Mouse (Mus musculus) gastrocnemius, postnatal 4 days (tissue): ENCODE measurements around the gene Sel1l2. TPM values are rescaled to one million over a fixed set of nuclear protein-coding genes. Genes with fewer than 3 reads are reported as not detected.
A peak's percentile ranks its signal among the peaks of the same experiment; 100 is the strongest.

Experiments
- DNase-seq, 2 experiments: peaks; one replicate each; pipeline ENCODE4 v3.0.0; 2021 to 2022; ENCODE audit warnings: low spot score in 2 of 2, mixed read lengths in 2 of 2
- long read RNA-seq, 2 experiments: library from polyadenylated mRNA; stranded (forward); transcript quantifications; one replicate each; pipeline ENCODE4 v2.0.0; 2021
- total RNA-seq, 2 experiments: library from RNA; stranded (reverse); gene quantifications; 2 replicates each; pipeline ENCODE4 v1.2.3; 2021

Gene Sel1l2
- not detected for total RNA-seq
- long read RNA-seq, experiment 1: 0 reads
- long read RNA-seq, experiment 2: 0 reads

DNA sequence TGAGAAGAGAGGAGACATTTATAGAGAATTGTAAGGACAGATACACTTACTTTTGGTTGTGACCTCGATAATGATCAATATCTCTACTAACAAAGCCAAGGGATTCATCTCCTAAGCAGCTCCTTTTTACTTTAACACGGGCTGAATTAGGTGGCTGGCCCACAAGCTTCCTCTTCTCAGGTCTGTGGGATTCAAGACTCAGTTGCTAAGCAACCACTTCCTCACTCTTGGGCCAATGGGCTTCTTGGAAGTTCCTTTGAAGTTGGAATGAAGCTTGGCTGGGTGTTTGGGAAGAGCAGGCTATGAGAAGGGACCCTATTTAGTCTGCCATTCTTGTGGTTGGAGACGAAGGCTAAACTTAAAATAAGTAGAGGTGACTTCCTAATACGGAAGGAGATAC is at the start of gene Sel1l2:
Sel1l2 (minus strand) TSS at position 182 of the 400 bp plus-strand sequence.
- DNase-seq: no peak

GRCm38 (mm10) chr2:140439081-140439480 is 49.6 kb upstream of the Sel1l2 start:
- DNase-seq: no peak

GRCm38 (mm10) chr2:140427283-140427682 is 37.8 kb upstream of the Sel1l2 start:
- DNase-seq: no peak

GRCm38 (mm10) chr2:140425844-140426243 is 36.3 kb upstream of the Sel1l2 start:
- DNase-seq: no peak

DNA sequence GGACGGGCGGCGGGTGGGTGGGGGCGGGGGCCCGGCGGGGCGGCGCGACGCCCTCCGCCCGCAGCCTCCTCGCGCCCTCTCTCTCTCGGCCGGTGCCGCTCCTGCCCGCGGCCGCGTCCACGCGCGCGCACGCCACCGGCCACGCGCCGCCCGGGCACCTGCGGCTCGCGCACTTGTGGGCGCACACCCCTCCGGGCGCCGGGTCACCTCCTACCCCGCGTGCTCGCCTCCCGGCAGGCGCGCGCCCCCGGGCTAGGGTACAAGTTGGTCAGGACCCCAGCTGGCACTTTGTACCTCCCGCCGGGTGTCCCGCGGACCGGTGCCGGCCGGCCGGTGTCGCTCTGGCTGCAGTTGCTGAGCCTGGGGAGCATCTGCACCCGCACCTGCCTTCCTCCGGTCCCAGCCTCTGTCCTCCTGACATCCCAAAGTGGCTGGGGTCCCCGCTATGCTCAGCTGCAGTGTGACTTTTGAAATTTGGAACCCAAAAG is 6.3 kb upstream of the Sel1l2 start:
- DNase-seq: peak; percentile 21 to 32

GRCm38 (mm10) chr2:140395179-140395578 is 5.7 kb upstream of the Sel1l2 start, which contains the start of gene Macrod2:
Macrod2 (plus strand) TSS chr2:140395309.
- DNase-seq: peak; percentile 95 to 97

GRCm38 (mm10) chr2:140364804-140365203 is 24.7 kb downstream of the Sel1l2 start:
- no peak for DNase-seq

DNA sequence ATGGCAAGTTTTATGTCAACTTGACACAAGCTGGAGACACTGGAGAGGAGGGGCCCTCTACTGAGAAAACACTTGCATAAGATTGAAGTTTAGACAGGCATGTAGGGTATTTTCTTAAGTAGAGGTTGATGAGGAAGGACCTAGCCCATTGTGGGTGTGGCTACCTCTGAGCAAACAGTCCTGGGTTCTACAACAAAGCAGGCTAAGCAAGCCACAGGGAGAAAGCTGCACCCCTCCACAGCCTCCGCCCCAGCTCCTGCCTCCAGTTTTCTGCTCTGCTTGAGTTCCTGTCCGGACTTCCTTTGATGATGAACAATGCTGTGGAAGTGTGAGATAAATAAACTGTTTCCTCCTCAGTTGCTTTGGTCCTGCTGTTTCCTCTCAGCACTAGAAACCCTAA is 29.6 kb downstream of the Sel1l2 start:
- DNase-seq: no peak

GRCm38 (mm10) chr2:140342394-140342793 is 47.1 kb downstream of the Sel1l2 start:
- DNase-seq: no peak

GRCm38 (mm10) chr2:140330508-140331306 is 58.8 kb downstream of the Sel1l2 start:
- DNase-seq: no peak

DNA sequence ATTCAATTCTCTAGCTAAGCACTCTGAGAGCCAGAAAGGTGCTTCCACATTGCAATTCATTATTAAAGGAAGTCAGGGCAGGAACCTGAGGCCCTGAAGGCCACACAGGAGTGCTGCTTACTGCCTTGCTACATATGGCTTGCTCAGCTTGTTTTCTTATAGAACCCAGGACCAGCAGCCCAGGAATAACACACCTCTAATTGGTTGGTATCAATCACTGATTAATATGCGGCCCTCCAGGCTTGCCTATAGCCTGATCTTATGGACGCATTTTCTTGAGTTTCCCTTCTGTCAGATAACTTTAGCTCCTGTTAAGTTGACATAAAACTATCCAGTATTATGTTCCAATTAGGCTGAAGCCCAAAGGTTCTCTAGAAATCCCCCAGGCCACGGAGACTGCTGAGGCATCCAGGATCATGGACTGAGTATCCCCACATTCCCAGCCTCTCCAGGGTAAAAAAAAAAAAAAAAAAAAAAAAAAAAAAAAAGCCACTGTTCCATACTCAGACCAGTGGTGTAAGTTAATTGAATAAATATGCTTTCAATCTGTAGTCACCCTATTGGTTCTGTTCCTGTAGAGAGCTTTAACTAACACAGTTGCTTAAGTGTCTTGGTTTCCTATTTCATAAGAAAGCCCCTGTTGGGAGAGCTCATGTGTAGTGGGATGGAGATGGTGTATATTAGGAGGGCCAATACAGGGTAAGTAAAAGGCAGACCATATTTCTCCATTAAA is 86.4 kb downstream of the Sel1l2 start:
- no peak for DNase-seq

DNA sequence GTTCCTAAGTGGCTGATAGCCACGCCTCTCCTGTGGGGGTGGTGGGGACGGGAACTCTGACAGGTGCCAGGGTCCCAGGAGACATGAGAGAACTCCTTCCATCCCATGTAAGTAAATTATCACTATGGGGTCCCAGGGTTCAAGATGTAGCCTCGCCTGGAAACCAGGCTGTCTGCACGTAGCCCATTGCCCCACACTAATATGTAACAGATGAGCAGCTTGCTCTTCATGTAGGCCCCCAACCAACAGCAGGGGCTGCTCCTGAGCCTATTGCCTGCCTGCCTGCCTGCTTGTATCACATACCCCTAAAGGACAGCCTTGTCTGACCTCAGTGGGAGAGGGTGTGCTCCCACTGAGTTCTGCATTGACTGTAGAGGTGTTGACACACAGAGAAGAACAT is 92.4 kb downstream of the Sel1l2 start:
- no peak for DNase-seq

DNA sequence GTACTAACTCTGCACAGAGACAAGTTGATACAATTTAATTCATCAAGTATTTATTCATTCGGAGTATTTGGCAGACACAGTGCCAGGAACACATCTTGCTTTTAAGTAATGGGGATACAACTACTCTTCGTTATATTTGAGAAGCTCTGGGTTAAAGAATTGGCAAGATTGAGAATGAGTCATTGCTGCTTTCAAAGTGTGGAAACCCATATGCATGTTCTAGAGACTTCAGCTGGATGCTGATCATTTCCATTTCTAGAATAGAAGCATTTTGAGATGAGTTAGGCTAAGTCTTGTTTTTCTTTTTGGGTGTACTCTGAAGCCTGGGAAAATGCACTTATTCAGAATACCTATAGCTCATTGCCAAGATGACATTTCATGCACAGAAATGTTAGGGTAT is 95.7 kb downstream of the Sel1l2 start:
- DNase-seq: no peak

GRCm38 (mm10) chr2:140280808-140281207 is 108.7 kb downstream of the Sel1l2 start:
- no peak for DNase-seq

DNA sequence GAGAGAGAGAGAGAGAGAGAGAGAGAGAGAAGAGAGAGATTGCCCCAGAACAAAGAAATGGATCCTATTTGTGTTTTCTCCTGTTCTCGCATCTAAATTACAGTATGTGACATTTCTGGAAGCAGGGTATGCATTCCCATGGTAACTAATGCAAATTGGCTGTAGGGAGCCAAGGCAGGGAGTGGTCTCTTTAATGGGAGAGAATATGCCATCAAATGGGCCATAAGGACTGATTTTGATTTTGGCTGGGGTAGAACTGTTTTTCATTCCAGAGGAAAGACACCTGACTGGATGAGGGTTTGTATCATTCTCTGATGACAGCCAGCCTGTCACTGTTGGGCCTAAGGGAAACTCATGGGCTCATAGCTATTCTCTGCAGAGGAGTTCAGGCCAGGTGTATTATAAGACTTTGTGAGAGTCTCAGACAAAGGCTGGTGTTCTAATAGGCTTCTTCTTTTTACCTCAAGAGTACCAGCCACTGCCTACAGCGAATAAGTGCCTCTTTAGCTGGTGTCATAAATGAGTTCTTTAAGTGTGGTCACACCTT is 133.8 kb downstream of the Sel1l2 start:
- DNase-seq: no peak

- DNase-seq: no peak
These were observed 135.2 kb downstream of the Sel1l2 start for GRCm38 (mm10) chr2:140254256-140254655.

DNA sequence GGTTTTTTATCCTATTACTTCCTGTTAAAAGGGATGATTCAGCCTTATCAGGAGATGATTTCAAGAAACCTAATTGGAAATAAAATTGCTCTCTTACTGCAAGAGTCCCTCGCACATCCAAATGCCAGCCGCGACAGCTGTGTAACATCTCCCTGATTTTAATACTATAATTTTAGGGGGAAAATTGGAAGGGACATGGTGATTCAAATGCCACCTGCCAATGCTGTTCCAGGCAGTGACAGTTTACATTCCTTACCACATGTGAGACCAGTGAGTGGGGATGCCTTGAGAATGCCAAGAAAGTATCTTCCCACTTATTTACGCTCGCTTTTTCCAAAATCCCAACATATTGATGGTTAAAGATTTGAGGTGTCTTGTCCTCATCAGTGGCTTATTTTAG is 146.4 kb downstream of the Sel1l2 start:
- DNase-seq: no peak

GRCm38 (mm10) chr2:140242398-140242797 is 147.1 kb downstream of the Sel1l2 start:
- no peak for DNase-seq

GRCm38 (mm10) chr2:140237245-140237644 is 152.3 kb downstream of the Sel1l2 start:
- no peak for DNase-seq

DNA sequence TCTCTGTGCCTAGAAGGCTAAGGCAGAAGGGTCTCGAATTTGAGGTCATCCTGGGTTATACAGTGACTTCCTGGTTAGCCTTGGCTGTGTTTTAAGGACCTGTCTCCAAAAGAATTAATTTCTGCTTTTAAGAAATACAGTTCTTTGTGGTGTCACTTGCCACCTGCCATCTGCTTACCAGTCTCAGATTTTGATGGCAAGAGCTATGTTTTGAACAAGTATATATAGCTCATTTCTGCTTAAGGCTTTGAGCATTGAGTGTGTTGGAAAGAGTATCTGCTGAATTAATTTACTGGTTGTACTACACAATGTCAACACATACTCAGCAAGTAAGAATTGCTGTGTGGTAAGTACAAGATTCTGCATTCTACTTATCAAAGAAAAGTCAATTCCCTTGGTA is 159.2 kb downstream of the Sel1l2 start:
- no peak for DNase-seq

- DNase-seq: no peak
These were observed 169.2 kb downstream of the Sel1l2 start for GRCm38 (mm10) chr2:140220325-140220724.

- DNase-seq: no peak
These were observed 173.5 kb downstream of the Sel1l2 start for GRCm38 (mm10) chr2:140215965-140216364.
